Mouse (Mus musculus) kidney, embryonic 14.5 days (tissue): ENCODE results near the gene Bysl. TPM values are rescaled to one million over a fixed set of nuclear protein-coding genes. Genes with fewer than 3 reads are reported as not detected.
"Not testable (repeated sequence)": the region's sequence is repeated elsewhere in the genome, so short reads cannot be mapped to it uniquely, and the experiment has no call there.

ENCODE experiments used
- ATAC-seq: fragments of 200-750 bp; cut with Nextera tagmentation; 2 replicates; pipeline ENCODE4 v1.8.0; 2017; ENCODE audit warnings: moderate number of reproducible peaks, mild to moderate bottlenecking, moderate TSS enrichment, moderate library complexity; ENCODE audit not compliant: low FRiP score, low TSS enrichment
- H3K27ac ChIP-seq: fragments of 300-500 bp; sonication (generic); 2 replicates; pipeline ENCODE4 v1.5.1; 2014; ENCODE audit warnings: low read depth, mild to moderate bottlenecking, low read length, moderate library complexity, mixed read lengths
- H3K27me3 ChIP-seq: fragments of 300-500 bp; sonication (generic); 2 replicates; pipeline ENCODE4 v1.6.1; 2014; ENCODE audit warnings: mild to moderate bottlenecking, low read length; ENCODE audit not compliant: control insufficient read depth, insufficient read depth
- H3K36me3 ChIP-seq: fragments of 300-500 bp; sonication (generic); 2 replicates; pipeline ENCODE4 v1.6.1; 2014; ENCODE audit warnings: low read length, mixed read lengths; ENCODE audit not compliant: control insufficient read depth, insufficient read depth
- H3K4me1 ChIP-seq: fragments of 300-500 bp; sonication (generic); 2 replicates; pipeline ENCODE4 v1.6.1; 2014; ENCODE audit warnings: low read length, mixed read lengths; ENCODE audit not compliant: control insufficient read depth, insufficient read depth
- H3K4me2 ChIP-seq: fragments of 300-500 bp; sonication (generic); replicated peaks from 2 replicates; pipeline ENCODE4 v1.6.1; 2014; ENCODE audit warnings: low read depth, mild to moderate bottlenecking, low read length
- H3K4me3 ChIP-seq: fragments of 300-500 bp; sonication (generic); 2 replicates; pipeline ENCODE4 v1.5.1; 2014; ENCODE audit warnings: mild to moderate bottlenecking, low read length
- H3K9ac ChIP-seq: fragments of 300-500 bp; sonication (generic); 2 replicates; pipeline ENCODE4 v1.6.1; 2014; ENCODE audit warnings: low read depth, mild to moderate bottlenecking, low read length, moderate library complexity
- H3K9me3 ChIP-seq: fragments of 300-500 bp; sonication (generic); 2 replicates; pipeline ENCODE4 v1.6.1; 2016; ENCODE audit warnings: low read length; ENCODE audit not compliant: control insufficient read depth
- WGBS: fragments of 180-500 bp; shearing (Covaris S2); extraction: QIAGEN DNeasy Blood & Tissue Kit; methylation state at CpG from one replicate; pipeline ENCODE4 v1.1.7; 2014; 5-methylcytosine and 5-hydroxymethylcytosine counted together
- polyA plus RNA-seq: library from polyadenylated mRNA; unstranded; fragments of >200 nt; fragmentation: Nextera tagmentation; extraction: Ambion mirVana; gene quantifications from 2 replicates; pipeline ENCODE4 v1.2.1, GENCODE M21; 2014

Bysl gene
- polyA plus RNA-seq, result 19.5 and 24.4 TPM in 2 replicates

DNA sequence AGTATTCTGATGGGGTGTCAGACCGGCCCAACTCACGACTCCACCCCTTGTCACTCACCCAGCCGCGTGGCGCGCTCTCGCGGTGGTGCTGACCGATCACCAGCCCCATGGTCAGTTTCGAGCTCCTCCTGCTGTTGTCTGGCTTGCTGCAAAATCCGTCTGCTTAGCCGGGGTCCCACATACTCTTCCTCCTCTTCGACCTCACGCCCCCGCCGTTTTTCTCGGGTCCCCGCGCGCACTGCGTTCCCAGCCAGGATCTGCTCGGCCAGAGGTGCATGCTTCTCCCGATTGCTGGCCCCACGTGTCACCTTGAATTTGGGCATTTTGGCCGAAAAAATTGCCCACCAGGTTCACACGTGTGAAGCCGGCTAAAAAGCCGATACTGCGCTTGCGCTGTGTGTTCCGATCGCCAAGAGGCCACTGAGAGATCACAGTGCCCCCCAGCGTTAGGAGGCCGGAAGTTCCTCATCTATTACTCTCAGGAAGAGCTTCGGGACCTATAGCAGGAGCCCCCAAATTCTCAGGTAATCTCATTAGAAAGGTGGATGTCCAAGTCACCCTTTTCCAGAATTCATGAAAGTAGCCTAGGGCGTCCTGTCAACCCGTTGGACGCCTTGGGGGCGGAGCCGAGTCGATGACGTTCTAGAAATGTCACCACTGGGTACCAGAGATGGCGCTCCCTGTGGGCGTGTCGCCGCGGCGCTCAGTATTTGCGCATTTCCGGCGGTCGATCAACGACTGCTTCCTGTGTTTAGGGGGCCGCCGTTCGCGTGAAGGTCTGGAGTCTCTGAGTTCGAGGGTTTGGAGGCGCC, at the start of gene Bysl, which contains the start of the genes Med20 and Gm20517:
Gene Bysl (minus strand): TSS at position 644 of the 812 bp plus-strand sequence.
Gene Med20 (plus strand): TSS at position 734 of the 812 bp plus-strand sequence.
Gene Gm20517 (plus strand): TSS at position 741 of the 812 bp plus-strand sequence.
- H3K9me3 ChIP-seq, result no peaks in the 10 kb centered on the region
- peak within 1 kb of the TSS; percentile 84 for H3K9ac ChIP-seq
- H3K4me2 ChIP-seq, result peak within 1 kb of the TSS; percentile 84
- H3K4me3 ChIP-seq, result peak within 1 kb of the TSS; percentile 88
- ATAC-seq, result peak; percentile 95
- peaks cover 30% of the 10 kb centered on the region for H3K36me3 ChIP-seq
- under 1% methylated on average over 59 of the region's 59 CpGs for WGBS
- no peaks in the 10 kb centered on the region for H3K27me3 ChIP-seq
- H3K4me1 ChIP-seq, result peaks cover 18% of the 10 kb centered on the region; the same call in 1 of the 2 replicates
- H3K27ac ChIP-seq, result peak within 1 kb of the TSS; percentile 67

DNA sequence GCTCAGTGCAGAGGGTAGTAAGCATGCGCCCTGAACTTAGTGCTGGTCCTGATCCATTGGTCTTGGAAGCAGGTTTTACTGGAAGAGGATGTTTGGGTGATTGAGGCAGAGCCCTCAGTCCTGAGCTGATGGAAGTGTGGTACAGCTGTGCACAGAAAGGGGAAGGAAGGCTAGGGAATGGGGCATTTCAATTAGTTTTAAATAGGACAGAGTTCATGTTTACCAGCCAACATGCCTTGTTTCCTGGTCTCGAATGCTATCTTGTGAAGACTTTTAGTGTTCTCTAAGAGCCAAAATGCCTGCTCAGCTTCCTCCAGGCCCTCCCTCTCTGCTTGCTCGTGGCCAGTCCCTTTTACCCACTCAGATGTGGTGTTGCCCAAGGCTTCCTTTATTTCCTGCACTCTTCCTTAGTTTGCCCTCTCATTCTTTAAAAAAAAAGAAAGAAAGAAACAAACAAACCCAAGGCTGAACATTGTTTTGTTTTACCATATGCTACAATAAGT, 47.5 kb upstream of the Bysl start:
- 87% methylated on average over 3 of the region's 3 CpGs for WGBS
- no peak overlapping the region for H3K27ac ChIP-seq
- ATAC-seq, result no peak

DNA sequence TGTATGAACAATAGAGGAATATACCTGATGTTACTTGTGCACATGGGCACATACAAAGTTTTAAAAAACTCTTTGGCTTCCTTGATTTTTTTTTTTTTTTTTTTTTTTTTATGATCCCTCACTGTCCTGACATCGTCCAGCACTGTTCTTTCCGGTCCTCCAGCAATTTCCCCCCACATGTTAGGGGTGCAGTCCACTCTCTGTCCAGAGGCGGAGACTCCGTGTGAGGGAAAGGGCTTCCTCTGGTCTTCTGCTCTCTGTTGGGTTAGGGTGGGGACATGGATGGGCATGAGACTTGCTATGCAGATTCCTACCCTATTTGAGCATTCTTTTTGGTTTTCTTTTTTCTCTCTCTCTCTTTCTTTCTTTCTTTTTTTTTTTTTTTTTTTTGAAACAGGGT, 46.6 kb upstream of the Bysl start:
- H3K4me3 ChIP-seq, result no peak overlapping the region
- H3K9me3 ChIP-seq, result no peaks in the 10 kb centered on the region
- H3K4me1 ChIP-seq, result no peaks in the 10 kb centered on the region
- no peak overlapping the region for H3K9ac ChIP-seq
- no peaks in the 10 kb centered on the region for H3K36me3 ChIP-seq
- no peaks in the 10 kb centered on the region for H3K27me3 ChIP-seq
- no peak for ATAC-seq
- 82% methylated on average over 4 of the region's 4 CpGs for WGBS
- no peak overlapping the region for H3K4me2 ChIP-seq
- H3K27ac ChIP-seq, result no peak overlapping the region

More for the DNA sequence above, 47.5 kb upstream of the Bysl start:
- no peak overlapping the region for H3K9ac ChIP-seq
- no peaks in the 10 kb centered on the region for H3K9me3 ChIP-seq
- no peak overlapping the region for H3K4me2 ChIP-seq
- H3K27me3 ChIP-seq, result no peaks in the 10 kb centered on the region
- no peak overlapping the region for H3K4me3 ChIP-seq
- H3K36me3 ChIP-seq, result no peaks in the 10 kb centered on the region
- no peaks in the 10 kb centered on the region for H3K4me1 ChIP-seq

- H3K36me3 ChIP-seq, result no peaks in the 10 kb centered on the region; the same call in 1 of the 2 replicates
- H3K27ac ChIP-seq, result no peak overlapping the region
- H3K9ac ChIP-seq, result no peak overlapping the region
- ATAC-seq, result no peak
- no peak overlapping the region for H3K4me2 ChIP-seq
- H3K4me3 ChIP-seq, result no peak overlapping the region
- no peaks in the 10 kb centered on the region for H3K9me3 ChIP-seq
- H3K4me1 ChIP-seq, result no peaks in the 10 kb centered on the region
- no peaks in the 10 kb centered on the region for H3K27me3 ChIP-seq
- WGBS, result 81% methylated on average over 5 of the region's 5 CpGs
Measured at GRCm38 (mm10) chr17:47655697-47656096, 44.4 kb upstream of the Bysl start.

- 95% methylated on average over 8 of the region's 8 CpGs for WGBS
- H3K9me3 ChIP-seq, H3K9ac ChIP-seq, H3K4me3 ChIP-seq, ATAC-seq, H3K27me3 ChIP-seq, H3K4me2 ChIP-seq, H3K27ac ChIP-seq, H3K36me3 ChIP-seq, H3K4me1 ChIP-seq: not testable (repeated sequence)
Measured at GRCm38 (mm10) chr17:47654346-47654745, 43.1 kb upstream of the Bysl start.

- Histone ChIP-seq H3K27me3 (no peaks in the 10 kb centered on the region), H3K36me3 (no peaks in the 10 kb centered on the region; the same call in 1 of the 2 replicates), H3K9ac (no peak overlapping the region), H3K9me3 (no peaks in the 10 kb centered on the region), H3K27ac (no peak overlapping the region), H3K4me3 (no peak overlapping the region), H3K4me2 (no peak overlapping the region), H3K4me1 (no peaks in the 10 kb centered on the region)
- ATAC-seq, result no peak
- 84% methylated on average over 2 of the region's 2 CpGs for WGBS
Measured at GRCm38 (mm10) chr17:47651953-47652352, 40.7 kb upstream of the Bysl start.

DNA sequence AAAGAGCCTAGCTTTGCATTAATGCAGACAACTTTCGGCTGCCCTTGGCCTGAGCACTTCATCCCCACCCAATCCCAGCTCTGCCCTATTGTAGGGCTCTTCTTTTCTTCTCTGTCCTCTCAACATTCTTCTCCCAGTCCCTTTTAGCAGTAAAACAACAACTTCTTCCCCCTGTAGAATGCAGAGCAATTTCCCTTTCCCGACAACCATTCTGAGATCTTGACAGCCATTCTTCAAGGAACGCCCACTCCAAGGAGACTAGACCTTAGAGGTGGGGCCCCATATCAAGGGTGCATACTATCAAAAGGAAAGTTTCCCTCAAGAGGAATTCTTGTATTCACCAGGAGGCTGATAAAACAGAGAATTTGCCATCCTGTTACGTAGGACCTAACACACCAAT, 37.7 kb upstream of the Bysl start:
- no peaks in the 10 kb centered on the region for H3K27me3 ChIP-seq
- H3K4me1 ChIP-seq, result no peaks in the 10 kb centered on the region
- H3K27ac ChIP-seq, result no peak overlapping the region
- WGBS, result 63% methylated on average over 4 of the region's 4 CpGs
- H3K36me3 ChIP-seq, result no peaks in the 10 kb centered on the region; the same call in 1 of the 2 replicates
- no peaks in the 10 kb centered on the region for H3K9me3 ChIP-seq
- no peak overlapping the region for H3K4me2 ChIP-seq
- ATAC-seq, result no peak
- H3K9ac ChIP-seq, result no peak overlapping the region
- no peak overlapping the region for H3K4me3 ChIP-seq

- no peak overlapping the region for H3K4me2 ChIP-seq
- H3K9ac ChIP-seq, result no peak overlapping the region
- ATAC-seq, result no peak
- no peaks in the 10 kb centered on the region for H3K27me3 ChIP-seq
- H3K9me3 ChIP-seq, result no peaks in the 10 kb centered on the region
- no peak overlapping the region for H3K4me3 ChIP-seq
- H3K27ac ChIP-seq, result no peak overlapping the region
- WGBS, result 90% methylated on average over 1 of the region's 1 CpGs
- H3K36me3 ChIP-seq, result no peaks in the 10 kb centered on the region; the same call in 1 of the 2 replicates
- H3K4me1 ChIP-seq, result no peaks in the 10 kb centered on the region
Measured at GRCm38 (mm10) chr17:47646683-47647082, 35.4 kb upstream of the Bysl start.

DNA sequence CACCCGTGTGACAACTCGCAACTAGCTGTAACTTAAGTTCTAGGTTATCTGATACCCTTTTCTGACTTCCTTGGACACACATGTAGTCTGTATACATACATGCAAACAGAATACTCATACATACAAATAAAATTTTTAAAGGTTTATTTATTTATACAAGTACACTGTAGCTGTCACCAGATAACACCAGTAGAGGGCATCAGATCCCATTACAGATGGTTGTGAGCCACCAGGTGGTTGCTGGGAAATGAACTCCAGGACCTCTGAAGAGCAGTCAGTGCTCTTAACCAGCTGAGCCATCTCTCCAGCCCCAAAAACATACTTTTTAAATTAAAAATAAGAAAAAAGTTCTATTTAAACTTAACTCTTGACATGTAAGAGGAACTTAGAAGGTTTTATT, 31.7 kb upstream of the Bysl start:
- WGBS, result 76% methylated on average over 2 of the region's 2 CpGs
- Histone ChIP-seq H3K27ac (no peak overlapping the region), H3K36me3 (no peaks in the 10 kb centered on the region), H3K4me1 (no peaks in the 10 kb centered on the region), H3K4me2 (no peak overlapping the region), H3K9ac (no peak overlapping the region), H3K9me3 (no peaks in the 10 kb centered on the region), H3K27me3 (no peaks in the 10 kb centered on the region), H3K4me3 (no peak overlapping the region)
- ATAC-seq, result no peak
